Mouse (Mus musculus): ENCODE measurements around the gene Plod3.

DNA sequence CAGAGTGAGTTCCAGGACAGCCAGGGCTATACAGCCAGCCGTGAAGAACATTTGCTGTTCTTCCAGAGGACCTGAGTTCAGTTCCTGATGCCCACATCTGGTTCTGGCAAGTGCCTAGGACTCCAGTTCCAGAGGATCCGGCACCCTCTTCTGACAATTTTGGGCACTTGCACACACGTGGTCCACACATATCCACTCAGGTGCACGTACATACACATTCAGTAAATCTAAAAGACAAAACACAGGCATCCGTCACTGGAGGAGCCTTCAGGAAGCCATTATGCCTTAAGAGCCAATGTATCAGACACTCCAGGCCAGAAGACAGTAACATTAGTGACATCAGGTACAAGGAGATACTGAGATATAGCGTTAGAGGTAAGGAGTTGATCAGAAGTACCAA is 36.3 kb upstream of the Plod3 start:
- no peak for TF ChIP-seq GATA1 (IDR thresholded peaks at IDR 0.05; ENCODE audit: low read length)
- no peak for TF ChIP-seq TAL1 (IDR thresholded peaks at IDR 0.05; ENCODE audit: low read length)
